Mouse (Mus musculus) urinary bladder, postnatal 10 days (tissue): ENCODE data around the gene Lmod1.
"Not testable (repeated sequence)": the region's sequence is repeated elsewhere in the genome, so short reads cannot be mapped to it uniquely, and the experiment has no call there.

Experiments
- DNase-seq: peaks from one replicate; pipeline ENCODE4 v3.0.0; 2022; ENCODE audit warnings: low spot score

Gene Lmod1

DNA sequence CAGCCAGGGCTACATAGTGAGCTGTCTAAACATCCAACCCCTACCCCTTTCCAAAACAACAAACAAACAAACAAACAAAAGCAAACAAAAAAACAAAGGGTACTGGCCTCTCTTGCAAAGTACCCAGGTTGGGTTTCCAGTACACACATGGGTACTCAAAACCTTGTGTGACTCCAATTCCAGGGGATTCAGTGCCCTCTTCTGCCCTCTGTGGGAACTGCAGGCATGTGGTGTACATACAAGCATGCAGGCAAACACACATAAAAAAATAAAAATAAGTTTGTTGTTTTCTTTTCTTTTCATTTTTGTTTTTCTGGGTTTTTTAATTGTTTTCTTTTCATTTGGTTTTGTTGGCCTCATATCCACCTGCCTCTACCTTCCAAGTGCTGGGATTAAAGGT lies 37.5 kb downstream of the Lmod1 start:
- DNase-seq = no peak

DNA sequence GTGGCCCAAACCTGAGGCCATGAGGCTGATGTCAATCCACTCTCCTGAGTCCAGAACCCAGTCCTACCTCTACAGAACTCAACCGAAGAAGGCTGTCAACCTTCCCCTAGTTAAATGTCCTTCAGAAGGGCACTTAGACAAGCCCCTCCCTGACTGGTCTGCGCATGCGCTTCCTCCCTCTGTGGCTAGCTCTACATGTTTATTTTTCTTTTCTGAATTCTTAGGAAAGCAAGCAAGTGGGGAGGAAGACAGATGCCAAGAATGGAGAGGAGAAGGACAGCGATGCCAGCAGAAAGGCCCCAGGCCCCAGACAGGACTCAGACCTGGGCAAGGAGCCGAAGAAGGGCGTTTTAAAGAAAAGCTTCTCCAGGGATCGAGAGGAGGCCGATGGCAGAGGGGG lies 38.8 kb downstream of the Lmod1 start:
- no peak for DNase-seq

DNA sequence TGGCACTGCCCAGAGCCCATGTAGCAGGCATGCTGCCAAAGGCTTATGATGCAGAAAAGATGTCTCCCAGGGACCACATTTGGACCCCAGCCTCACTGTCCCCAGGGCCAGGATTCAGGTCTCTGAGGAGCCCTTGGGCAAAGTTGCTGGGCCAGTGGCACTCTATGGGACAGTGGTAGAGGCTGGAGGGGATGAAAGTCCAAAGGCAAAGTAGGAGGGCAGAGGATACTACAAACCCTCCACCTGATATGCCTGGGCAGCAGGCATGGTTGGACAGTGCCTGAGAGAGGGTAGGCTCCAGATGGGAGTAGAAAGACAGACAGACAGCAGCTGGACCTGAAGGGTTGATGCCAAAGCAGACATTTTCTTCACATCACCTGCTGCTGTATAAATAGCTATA lies 41.8 kb downstream of the Lmod1 start:
- DNase-seq = no peak

DNA sequence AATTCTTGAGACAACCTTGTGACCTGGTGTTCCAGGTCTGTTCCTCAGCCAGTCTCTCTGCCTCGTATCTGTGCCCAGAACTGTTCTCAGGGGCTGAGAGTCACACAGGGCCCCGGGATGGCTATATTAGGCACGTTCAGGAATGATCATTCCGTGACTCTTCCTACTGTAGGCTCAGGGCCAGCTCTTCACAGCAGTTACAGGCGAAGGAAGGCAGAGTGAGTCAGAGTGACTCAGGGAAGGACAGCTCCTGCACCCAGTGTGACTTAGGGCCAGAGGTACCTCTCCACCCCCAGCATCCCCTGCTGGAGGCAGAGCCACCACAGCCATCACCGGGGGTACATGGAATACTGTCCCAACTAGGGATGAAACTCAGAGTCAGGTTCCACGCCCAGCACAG lies 42.4 kb downstream of the Lmod1 start:
- no peak for DNase-seq

DNA sequence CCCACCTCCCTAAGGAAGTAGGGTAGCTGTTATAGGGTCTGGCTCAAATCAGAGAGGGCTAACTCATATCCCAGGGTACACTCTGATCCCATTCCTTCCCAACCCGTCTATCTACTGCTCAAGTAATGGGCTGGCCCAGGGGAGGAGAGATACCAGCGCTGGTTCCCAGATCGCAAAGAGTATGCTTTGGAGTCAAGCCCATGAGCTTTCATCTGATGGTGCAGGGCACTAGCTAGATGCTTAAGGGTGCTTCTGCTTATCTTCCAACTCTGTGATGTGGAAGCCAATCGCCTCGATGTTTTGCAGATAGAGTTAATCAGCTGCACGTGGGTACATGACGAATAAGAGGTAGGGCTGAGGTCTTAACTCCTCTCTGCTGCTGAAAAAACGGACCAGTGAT lies 43.0 kb downstream of the Lmod1 start:
- no peak for DNase-seq

DNA sequence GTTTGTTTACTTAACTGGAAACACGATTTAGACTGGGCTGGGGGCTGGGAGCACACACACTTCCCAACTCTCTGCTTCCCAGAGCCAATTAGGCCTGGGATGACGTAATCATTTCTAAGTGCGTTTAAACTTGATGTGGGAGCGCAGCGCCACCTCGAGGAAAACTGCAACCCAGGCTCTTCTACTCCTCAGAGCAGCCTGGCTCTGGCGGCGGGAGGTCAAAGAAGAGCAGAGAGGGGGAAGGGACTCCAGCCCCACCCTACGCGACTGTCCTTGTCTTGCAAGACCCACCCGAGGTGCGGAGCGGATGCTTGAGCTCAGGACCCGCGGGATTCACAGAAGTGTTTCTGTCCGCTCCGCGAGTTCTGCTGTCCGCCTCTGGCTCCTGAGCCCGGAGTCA lies 43.6 kb downstream of the Lmod1 start:
- DNase-seq = peak; percentile 38

DNA sequence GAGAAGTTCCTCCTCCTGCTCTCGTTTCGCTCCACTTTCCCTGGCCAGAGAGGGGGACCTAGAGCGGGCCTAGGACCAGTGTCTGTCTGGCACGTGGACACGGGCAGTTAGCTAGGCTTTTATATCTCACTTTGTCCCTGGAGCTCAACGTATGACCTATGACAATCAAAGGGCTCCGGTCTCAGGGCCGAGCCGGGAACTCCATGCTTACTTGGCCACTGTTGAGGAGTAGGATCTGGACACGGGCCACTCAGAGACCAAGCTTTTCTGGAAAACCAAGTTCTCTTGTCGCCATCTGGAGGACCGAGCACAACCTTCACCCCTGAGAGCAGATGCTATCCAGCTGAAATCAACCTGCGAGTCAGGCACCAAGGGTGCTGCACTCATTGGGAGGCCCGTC lies 44.4 kb downstream of the Lmod1 start:
- no peak for DNase-seq

DNA sequence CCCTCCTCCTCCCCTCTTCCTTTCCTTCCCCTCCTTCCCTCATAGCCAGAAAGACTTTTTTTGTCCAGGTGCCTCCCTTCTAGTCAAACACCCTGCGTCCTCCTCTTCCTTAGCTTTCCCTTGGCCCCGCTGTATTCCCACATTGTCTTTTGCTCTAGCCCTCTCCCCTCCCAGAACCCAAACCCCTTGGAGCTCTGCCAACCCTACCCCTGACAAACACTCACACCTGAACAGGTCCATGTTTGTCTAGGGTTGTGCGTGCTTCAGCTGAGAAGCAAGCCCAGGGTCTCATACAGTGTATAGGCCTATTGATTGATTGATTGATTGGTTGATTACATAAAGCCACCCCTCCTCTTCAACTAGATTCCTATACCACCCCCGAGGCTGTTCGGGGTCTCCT lies 44.8 kb downstream of the Lmod1 start:
- DNase-seq = no peak

DNA sequence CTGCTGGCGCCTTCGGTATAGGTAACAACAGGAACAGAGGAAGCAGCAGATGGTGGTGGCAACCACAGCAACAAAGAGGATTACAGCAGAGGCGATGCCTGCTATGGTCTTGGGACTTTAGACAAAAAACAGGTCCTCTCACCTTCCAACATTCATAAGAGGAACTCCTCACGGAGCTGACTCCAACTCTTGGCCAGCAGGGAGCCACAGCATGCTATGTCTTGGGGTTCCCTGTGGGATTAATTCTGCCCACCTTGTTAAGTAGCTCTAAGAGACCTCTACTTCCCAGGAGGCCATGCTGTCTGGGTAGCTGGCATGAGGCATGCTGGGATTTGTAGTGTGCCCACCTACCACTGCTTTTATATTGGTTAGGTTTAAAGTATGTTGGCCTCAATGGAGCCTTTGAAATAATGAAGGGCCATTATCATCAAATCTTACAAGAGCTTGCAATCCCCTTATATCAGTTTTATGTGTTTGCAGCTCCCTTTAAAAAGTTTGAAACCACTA lies 48.6 kb downstream of the Lmod1 start:
- no peak for DNase-seq

DNA sequence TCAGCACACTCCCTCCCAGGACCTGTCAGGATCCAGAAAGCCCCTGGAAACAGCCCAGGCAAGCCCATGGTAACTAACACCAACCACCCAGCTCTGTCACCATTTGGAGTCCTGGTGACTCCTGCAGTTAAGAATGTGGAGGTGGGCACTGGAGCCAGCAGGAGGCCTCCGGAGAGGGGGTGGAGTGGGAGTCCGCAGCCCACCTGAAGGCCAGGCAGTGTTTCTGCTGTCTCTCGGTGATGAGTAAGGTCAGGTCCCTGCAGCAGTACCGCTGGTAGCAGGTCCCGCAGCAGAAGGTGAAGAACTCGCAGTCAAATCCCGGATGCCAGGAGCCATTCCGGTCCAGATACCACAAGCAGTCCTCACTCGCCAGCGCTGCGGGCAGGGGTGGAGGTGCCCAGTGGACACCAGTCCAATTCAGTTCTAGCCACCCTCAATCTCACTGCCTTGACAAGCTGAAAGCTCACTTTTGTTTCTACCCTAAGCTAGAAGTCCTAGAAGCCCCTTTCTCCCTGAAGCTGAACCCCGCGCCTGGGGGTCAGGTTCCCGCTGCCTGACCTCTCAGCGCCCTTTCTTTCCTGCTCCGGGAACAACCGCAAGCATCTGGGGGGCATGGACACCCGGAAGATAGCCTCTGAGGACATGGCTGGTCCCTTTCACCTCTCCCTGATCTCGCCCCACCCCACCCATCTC lies 49.7 kb downstream of the Lmod1 start:
- no peak for DNase-seq

DNA sequence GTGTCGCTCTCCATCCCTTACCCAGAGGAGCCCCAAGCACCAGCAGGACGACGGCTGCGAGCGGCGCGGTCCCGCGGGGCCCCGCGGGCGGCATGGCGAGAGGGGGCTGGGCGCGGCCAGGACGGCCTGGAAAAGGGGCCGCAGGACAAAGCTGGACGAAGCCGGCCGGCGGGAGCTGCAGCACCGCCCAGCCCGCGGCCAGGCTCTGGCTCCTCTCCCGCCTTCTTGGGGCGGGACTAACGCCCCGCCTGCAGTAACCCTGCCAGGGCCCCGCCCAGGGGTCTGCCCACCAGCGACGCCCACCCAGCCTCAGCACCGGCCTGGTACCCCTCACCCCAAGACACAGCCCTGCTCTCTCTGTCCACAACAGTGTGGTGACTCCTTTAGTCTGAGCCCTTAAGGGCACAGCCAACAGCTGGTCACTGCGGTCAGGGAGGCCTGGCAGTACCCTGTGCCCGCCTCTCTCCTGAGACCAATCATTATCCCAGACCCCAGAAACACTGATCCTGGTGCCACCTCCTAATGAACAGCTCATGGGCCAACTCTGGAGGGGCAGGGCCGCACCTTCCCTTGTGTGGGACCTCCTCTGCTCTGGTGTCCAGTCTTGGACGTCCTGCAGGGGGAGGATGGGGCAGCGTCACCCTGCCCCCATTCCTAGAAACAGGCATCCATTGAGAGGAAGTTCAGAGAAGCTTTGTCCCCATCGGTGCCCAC lies 50.4 kb downstream of the Lmod1 start, which contains the start of gene Shisa4:
TSS of gene Shisa4 (minus strand) at position 370 of the 714 bp plus-strand sequence.
- DNase-seq = no peak

DNA sequence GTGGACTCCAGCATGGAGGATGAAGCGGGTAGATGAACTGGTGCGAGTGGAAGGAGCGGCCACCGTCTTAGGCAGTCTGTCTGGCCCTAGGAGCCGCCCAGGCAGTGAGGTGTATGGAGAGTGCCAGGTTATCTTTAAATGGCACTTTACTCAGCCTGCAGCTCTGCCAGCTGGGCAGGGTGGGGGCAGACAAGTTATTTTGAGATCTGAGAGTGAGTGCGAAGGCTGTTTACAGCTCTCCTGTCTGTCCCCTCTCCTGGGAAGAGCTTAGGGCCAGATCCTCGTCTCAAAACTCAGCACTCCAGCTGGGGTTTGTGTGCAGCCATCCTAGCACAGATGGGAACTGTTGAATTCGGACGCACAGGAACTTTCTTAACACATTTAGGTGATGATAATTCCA lies 54.0 kb downstream of the Lmod1 start:
- DNase-seq = no peak

DNA sequence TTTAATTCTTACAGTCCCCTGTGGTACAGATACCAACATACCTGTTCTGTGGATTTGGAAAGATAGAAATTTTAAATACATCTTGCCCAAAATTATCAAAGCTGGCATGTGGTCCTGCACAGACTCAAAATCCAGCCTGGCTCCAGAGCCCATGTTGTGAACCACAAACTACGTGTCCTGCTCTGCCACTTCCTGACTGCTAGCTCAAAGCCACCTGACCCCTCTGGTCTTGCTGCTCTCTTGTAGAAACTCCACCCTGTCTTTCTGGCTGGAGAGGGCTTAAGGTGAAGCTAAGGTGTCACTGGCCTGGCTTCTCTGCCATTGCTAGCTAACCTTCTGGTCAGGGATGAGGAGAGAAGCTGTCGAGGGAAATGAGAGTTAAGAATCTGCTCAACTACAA lies 54.4 kb downstream of the Lmod1 start:
- no peak for DNase-seq

DNA sequence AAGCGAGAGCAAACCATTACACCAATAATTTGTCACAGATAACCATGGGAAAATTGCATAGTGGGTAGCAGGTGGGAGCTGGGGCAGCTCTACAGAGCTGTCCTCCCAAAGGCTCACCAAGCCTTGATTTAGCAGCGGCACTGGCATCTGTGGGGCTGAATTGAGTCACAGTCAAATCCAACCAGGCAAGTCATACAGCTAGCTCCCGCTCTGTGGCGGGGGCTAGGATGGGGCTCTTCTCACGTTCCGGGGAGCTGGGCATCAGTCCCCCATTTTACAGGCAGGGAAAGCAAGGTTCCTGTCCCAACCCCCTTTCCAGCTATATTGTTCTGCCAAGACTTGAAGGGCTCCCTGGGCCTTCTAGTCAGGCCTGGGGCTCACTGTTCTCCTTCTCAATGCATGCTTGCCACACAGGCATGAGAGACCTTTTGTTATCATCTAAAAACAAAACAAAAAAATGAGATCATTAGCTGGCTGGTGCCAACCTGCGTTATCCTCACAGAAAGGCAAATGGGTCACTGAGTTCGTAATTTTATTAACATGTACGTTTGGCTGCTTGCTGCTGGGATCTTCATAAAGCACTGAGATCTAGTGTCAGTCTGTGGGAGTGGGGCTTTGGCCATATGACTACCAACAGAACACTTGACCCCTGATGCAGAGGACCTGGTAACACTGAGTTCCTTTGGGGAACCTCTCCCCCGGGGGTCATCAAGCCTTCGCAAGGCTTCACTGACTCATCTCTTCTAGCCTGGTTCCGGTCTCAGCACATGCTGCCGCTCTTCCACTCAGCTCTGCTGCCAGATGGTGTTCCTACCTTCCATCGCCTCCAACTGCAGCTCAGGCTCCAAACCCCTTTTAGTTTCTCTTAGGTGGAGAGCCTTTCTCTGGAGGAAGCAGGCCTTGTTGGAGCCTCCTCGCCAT lies 55.7 kb downstream of the Lmod1 start:
- no peak for DNase-seq

DNA sequence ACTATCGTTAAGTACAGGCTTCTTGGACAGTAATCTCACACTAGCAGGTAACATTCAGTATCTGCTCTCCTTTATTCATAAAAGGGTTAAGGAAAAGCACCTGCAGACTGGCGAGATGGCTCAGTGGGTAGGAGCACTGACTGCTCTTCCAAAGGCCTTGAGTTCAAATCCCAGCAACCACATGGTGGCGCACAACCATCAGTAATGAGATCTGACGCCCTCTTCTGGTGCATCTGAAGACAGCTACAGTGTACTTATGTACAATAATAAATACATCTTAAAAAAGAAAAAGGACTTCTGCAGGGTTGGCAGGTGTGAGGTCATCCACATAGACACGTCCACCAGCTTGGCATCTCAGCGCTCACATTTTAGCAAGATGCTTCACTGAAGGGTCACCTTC lies 57.0 kb downstream of the Lmod1 start:
- DNase-seq = not testable (repeated sequence)

DNA sequence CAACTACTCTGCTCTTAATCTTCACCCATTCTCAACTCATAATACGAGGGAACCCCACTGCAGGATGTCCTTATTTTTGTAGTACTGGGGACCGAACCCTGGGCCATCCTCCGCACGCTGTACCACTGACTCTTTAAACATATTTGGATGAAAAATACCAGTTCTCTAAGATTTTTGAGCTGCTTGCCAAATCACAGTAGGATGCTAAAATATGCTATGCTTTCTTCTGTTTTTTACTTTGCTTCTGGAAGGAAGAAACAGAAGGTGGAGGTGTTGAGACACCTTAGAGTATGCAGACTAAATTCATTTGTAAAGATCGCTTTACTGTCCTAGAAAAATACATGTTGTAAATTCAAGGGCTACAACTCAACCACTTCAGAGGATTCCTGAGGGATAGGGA lies 59.6 kb downstream of the Lmod1 start:
- DNase-seq = no peak

DNA sequence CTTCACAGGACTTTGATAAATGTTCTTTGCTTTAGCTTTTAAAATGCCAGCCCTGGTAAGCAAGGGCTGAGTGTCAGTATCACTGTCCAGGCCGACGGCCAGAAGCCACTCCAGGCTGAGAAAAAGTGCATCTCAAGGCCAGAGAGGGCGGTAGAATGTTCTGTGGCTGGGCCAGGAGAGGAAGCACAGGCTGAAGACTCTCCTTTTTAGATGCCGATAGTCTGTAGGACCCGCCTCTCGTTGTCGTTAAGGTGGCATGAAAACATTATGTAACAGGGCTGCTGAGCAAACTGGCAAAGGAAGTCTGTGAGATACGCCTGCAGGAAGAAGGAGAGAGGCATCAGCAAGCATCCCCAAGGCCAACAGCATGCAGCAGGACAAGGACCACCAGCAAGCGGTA lies 60.6 kb downstream of the Lmod1 start:
- DNase-seq = no peak

DNA sequence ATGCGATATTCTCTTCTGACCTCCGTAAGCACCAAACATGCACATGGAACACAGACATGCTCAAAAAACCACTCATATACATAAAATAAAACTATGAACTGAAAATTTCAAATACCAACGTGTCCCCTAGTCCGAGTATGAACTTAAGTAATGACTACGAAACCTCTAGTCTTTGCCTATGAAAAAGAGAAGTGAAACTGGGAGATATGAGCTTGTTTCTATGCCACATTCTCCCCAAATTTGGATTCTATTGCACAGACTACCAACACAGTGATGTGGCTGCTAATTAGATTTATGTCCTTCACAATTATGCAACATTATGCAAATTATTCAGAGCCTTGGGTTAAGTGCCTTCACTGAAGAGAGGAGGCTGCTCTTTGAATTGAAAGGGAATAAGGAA lies 74.9 kb downstream of the Lmod1 start:
- DNase-seq = no peak

DNA sequence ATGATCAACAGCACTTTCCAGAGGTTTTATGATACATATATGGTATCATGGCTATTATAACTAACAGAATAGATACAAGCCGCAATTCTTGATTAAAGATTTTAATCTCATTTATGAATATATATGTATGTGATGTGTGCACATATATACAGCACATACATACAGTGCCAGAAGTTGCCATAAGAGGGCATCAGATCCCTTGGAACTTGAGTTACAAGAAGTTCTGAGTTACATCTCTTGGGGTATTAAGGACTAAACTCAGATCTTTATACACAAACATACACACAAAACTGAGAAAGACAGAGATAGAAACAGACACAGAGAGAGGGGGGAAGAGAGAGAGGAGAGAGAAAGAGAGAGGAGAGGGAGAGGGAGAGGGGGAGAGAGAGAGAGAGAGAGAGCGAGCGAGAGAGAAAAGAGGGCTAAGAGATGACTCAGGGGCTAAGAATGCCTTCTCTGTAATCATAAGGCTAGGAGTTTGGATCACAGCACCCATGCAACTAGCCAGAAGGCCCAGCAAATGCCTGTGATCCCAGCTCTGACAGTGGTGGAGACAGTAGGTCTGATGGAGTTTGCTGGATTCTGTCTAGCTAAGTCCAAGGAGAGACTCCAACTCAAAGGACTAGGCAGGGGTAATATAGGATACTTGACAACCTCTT lies 77.0 kb downstream of the Lmod1 start:
- DNase-seq = no peak

DNA sequence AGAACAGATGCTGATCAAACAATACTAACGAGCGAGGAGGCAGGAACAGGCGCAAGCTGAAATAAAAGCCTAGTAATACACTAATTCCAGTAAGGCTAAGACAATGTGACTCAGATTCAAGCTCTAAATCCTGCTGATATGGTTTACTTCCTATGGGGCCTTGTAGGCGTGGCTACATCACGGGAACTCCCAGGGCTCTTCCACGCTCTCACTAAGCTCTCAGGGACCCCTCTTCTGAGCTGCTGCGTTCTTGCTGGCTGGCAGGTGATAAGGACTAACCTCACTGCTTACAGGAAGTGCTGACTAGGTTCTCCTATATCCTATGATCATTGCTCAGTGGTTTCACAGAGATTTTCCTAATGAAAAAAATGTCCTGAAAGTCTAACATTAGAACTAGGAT lies 80.7 kb downstream of the Lmod1 start:
- DNase-seq = no peak

DNA sequence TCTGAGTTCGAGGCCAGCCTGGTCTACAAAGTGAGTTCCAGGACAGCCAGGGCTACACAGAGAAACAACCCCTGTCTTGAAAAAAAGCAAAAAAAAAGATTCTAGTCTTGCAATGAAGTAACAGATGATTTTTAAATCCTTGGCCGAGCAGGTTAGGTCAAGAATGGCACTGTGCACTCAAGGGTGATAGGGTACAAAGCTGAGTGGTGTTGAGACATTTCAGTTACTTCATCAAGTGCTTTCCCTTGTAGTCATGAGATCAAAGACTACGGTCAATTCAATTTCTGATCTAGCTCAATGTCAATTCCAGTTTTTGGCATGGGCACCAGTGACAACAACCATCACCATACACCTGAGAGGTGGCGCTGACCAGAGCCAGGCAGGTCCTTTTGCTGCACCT lies 84.4 kb downstream of the Lmod1 start:
- DNase-seq = no peak

DNA sequence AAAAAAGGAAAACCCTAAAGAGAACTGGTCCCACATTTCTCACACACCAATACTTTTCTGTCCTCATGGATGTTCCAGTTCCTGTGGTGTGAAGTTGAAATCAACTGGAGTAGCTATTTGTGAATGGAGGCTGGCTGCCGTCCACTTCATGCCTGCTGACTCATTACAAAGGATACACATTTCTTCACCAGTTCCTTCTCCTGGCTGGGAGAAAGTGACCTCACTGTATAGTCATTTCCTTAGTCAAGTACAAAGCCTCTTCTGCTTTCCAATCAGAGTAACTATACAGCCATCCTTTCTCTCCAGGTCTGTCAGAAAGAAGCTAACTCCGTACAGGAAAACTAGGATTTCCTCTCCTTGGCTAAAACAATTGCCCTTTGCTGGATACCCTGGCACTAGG lies 86.4 kb downstream of the Lmod1 start:
- no peak for DNase-seq
